Mouse (Mus musculus) left cerebral cortex, postnatal 25 days (tissue): ENCODE results near the gene 1600015I10Rik. TPM values are rescaled to one million over a fixed set of nuclear protein-coding genes. Genes with fewer than 3 reads are reported as not detected.
A peak's percentile ranks its signal among the peaks of the same experiment; 100 is the strongest.
"Not testable (repeated sequence)": the region's sequence is repeated elsewhere in the genome, so short reads cannot be mapped to it uniquely, and the experiment has no call there.

ENCODE experiments used
- DNase-seq, 2 experiments: peaks; one replicate each; pipeline ENCODE4 v3.0.0; 2022; ENCODE audit warnings: low spot score in 2 of 2, mixed read lengths in 1 of 2
- intact Hi-C: fragments of 180-260 bp; cut with DNase I; formaldehyde crosslinking; loops from one replicate; pipeline ENCODE4 v1.15.1; 2025
- total RNA-seq, 2 experiments: library from RNA; stranded (reverse); gene quantifications; 2 replicates each; pipeline ENCODE4 v1.2.3; 2021

1600015I10Rik gene
- not detected for total RNA-seq

DNA sequence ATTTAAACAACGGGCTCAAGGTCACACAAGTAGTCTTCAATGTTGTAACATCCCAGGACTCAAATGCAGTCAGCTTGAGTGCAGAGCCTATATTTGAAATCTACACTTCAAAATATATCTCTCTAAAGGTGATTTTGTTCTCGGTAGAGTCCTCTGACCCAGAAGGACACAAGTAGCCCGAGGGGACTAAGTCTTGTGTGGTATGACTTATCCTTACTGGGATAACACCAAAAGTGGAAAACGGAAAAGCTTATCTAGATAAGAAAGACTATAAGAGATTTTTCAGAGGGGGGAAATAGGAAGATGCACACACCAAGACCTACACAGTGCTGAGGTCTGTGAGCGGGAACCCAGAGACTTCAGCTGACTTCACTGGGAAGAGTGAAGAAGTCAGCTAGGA, at the start of gene 1600015I10Rik:
Gene 1600015I10Rik (plus strand): TSS at position 301 of the 400 bp plus-strand sequence.
- intact Hi-C loops = no loop called here
- no peak for DNase-seq

DNA sequence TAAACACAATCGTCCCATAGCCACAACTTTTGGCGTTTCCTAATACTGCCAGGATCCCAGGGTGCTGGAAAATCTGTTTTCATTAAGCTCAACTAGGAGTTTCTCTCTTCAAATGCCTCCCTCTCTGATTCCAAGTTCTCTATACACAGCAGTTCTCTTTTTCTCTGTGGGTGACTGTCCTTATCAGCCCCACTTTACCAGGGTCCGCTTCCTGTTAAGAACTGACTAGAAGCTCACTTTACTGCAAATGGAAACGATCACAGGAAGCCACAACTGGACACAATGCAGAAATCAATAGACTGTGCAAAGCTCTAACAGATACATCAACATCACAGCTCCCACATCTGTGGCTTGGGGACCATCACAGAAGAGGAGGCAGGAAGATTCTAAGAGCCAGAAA, 35.5 kb upstream of the 1600015I10Rik start:
- intact Hi-C loops = no loop called here
- DNase-seq = no peak

DNA sequence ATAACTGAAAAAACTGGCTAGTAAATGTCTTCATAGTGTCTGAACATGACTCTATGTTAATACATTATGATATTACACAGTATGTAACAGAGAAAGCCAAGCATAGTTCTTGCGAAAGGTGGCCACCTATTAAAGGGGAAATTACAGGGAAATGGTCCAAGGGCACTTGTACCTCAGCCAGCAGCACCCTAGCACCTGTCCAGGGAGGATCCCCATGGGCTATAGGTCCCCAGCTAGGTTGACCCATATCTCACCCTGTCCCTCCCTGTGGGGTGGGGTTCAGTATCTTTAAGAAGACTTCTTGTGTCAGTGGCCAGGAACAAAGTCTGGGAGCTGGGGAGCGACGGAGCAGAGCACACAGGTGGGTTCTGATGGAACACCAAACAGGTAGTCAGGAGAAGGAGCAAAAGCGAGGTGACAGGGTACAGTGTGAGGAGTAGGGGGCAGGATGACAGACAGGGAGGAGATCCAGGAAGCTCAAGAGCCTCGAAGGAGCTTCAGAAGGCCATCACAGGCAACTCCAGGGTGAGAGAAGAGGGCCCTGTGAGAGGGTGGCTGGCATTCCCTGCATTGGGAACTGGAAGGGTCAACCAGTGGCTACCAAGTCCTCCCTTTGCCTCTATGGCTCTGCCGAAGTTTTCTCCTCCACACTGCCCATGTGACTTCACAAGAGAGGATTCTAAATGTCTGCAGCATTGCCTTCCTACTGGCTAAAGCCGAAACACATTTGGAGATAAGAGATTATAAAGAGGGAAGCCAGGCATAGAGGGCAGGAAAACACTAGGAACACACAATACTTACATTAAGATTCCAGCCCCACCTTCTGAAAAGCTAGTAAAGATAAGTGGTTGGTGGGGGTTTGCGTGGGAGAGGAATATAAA, 34.5 kb upstream of the 1600015I10Rik start:
- DNase-seq = no peak
- intact Hi-C loops = no loop called here

DNA sequence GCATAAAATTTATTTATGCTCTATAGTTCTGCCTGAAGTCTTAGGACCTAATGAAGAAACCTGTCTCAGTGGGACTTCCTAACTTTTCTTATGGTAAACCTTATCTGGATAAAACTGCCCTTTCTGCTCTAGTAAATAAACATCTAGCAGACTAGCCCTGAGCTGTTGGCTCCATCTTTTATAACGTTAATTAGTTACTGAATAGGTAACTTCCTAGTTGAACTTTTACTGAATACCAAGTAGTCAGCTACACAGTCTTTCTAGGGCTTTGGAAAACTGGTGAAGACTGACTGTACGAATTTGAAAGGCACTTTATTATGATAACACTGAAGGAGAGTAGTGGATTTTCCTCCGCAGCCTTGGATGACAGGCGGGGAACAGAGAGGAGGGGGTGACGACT, 33.8 kb upstream of the 1600015I10Rik start:
- intact Hi-C loops = no loop called here
- DNase-seq = no peak

DNA sequence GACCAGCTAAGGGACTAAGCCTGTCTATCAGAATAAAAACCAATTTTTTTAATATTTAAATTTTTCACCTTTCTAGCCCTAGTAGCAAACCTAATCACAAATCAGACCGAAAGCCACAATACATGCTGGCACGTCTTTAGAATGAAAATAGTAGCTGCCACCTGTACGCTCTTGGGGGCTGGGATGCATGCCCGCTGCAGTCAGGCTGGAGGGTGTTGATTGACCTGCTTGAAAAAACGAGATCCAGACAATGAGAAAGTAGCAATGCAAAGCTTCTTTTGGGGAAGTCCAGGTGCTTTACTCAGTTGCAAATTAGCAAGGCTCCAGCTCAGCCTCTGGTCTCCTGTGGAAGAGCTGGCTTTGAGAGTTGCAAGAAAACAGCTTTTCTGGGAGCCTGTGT, 32.7 kb upstream of the 1600015I10Rik start:
- DNase-seq = no peak
- intact Hi-C loops = no loop called here

DNA sequence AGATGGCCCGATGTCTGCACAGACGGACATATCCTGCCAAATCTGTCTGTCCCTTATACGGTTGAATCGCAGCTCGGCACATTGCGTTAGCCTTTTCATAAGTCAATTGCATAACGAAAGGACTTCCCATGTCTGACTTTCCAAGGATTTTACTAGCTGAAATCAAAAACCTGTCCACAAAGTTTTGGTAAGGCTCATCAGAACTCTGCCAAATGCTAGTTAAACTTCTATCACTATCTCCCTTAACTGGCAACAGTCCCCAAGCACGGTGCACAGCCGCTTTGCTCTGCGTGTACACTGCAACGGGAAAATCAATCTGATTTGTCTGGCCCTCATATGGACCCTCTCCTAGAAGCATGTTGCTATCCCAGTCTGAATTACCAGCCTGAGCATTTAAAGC, 28.4 kb upstream of the 1600015I10Rik start:
- intact Hi-C loops, DNase-seq: not testable (repeated sequence)

DNA sequence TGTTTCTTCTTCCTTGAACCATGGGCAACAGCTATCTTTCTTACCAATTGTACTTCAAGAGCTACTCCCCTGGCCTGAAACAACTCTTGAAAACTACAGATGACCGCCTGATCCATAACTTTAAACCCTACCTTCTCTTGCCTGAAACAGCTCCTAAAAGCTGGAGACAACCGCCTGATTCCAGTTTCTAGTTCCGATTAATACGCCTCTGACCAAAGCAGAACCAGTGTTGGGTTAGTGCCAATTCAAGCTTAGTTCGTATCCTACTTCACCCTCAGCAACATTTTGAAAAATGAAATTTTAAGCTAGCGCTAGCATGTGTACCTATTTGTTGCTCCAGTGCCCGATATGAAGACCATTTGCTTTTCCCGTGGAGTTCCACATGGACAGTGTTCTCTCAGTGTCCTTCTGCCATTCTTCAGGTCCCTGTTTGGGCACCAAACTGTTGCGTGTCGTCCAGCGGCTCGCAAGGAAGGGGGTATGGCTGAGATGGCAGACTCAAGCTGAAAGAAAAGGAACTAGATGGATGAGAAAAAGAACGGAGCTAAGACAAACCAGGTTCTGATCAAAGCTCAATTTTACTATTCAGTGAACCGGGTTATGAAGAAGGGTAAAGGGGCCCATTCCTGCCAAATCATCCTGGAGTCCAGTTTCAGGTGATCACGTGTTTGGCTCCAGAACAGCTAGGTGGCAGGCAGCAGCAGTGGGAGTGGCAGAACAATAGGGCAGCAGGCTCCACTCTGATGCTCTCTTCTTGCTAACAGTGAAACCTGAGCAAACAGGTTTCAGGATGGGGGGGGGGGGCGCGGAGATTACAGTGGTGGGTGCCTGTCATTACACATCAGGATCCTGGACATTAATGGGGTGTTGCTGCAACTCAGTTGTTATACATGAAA, 26.9 kb upstream of the 1600015I10Rik start:
- intact Hi-C loops = no loop called here
- no peak for DNase-seq

DNA sequence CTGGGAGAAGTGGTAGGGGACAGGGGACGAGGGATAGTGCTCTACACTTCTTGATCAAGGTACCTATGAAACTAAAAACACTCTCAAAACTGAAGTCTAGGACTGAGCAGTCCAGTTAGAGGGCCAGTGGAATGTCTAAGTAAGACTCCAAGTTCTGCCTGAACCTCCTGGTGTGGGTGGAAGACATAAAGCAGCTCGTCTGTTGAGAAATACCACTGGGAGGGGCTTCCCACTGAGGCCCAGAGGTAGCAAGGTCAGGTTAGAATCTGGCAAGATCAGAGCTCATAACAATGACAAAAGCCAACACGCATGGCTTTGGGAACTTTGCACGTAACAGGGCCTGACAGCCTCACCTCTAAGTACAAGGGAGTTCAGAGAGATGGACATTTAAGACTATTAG, 26.3 kb upstream of the 1600015I10Rik start:
- no peak for DNase-seq
- intact Hi-C loops = no loop called here

DNA sequence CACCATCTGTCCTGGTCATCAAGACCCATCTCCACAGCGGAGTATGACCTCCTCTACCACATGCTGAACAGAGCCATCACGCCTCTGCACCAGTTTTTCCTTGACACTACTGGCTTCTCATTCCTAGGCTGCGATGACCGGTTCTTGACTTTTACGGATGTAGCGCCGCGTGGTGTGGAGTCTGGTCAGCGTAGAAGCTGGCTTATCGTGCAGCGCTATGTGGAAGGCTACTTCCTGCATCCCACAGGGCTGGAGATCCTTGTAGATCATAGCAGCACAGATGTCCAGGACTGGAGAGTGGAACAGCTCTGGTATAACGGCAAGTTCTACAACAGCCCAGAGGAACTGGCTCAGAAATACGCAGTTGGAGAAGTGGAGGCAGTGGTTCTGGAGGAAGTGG, 24.1 kb upstream of the 1600015I10Rik start:
- intact Hi-C loops = no loop called here
- DNase-seq = no peak

DNA sequence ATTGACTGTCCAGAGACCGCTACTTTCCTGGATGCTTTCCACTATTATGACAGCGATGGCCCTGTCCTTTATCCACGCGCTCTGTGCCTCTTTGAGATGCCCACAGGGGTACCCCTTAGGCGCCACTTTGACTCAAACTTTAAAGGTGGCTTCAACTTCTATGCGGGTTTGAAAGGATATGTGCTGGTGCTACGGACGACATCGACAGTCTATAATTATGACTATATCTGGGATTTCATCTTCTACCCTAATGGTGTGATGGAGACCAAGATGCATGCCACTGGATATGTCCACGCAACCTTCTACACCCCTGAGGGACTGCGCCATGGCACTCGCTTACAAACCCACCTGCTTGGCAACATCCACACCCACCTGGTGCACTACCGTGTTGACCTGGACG, 23.3 kb upstream of the 1600015I10Rik start:
- DNase-seq = no peak
- intact Hi-C loops = no loop called here

DNA sequence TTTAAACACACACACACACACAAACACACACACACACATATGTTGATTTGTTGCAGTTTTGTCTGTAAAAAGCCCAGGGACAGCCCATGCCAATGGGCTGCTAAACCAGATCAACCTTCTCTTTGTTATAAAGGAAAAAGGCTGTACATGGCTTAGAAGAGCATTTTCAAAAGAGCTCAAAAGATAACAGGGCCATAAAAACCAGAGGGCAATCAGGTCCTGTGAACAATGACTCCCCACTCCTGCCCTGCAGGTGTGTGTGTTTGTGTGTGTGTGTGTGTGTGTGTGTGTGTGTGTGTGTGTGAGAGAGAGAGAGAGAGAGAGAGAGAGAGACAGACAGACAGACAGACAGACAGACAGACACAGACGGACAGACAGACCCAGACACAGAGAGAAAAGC, 20.5 kb upstream of the 1600015I10Rik start:
- no peak for DNase-seq

DNA sequence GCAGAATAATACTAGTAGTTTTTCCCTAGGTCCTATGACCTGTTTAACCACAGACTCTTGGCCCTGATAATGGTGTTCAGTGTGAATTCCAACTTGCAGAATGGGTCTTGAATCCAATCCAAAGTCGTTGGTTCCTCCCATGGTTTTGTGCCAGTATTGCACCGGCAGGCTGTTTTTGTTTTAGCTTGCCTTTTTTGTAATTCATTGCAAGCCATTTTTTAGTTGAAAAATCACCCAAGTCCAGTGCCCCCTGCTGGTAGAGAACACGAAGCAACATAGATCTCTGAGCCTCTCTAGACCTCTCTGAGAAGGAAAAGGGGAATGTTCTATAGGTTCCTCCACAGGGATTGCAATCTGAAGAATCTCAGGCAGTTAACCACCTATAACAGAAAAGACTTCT, 17.7 kb upstream of the 1600015I10Rik start:
- DNase-seq = no peak
- intact Hi-C loops = no loop called here

More for the DNA sequence above, 20.5 kb upstream of the 1600015I10Rik start:
- intact Hi-C loops = no loop called here

DNA sequence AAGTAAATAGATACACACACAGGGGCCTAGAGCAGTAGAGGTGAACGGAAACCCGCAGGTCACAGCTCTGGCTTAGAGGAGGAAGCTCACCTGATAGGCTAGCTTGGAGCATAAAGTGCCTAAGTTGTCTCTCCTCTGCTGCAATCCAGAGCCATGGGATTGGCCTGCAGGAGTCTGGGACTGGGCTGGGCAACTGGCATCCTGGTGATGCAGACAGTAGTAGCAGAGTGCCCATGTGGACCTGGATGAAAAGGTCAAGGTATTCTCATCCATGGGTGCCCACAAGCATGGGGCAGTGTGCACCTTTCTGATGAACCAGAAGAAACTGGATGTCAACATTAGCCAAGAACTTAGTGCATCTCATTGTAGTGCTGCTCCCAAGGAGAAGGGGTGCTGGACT, 16.1 kb upstream of the 1600015I10Rik start:
- no peak for DNase-seq
- intact Hi-C loops = no loop called here

DNA sequence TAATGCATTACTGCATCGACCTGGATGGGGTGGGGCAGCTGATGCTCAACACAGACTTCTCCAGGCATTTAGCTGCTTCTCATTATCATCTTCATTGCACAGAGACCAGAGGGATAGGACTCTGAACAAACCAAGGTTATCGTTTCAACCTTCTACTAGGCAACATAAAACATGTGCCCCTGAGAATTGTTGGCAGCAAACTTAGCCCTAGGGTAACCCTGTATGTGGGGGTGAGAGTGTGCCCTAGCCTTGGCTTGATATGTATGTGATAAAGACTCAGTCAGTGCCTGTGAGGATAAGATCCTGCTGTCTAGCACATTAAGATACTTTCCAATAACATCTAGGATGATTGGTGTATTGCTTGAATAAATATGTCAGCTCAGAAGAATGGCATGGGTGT, 19.9 kb downstream of the 1600015I10Rik start:
- intact Hi-C loops = no loop called here

DNA sequence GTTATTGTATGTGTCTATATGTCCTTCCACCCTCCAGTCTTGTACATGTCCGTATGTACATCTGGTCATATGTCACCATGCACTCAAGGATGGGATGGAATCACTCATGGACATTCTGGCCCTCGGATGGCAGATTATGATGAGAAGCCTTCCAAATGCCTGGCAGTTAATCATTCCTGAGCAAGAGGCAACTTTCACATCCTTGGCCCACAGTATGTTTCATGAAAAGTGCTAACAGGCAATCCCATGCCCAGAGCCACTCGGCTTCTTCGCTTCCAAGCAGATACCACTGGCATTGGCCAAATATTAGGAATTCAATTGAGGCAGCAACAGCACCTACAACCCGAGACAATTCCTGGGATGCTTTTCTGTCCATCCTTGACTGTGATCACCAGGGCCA, 21.0 kb downstream of the 1600015I10Rik start:
- DNase-seq = no peak
- intact Hi-C loops = loop anchor here (10.0 kb wide), 1 partner anchor 366 kb away; the partner anchor contains the start of gene Gm45021

More for the DNA sequence above, 19.9 kb downstream of the 1600015I10Rik start:
- DNase-seq = no peak

DNA sequence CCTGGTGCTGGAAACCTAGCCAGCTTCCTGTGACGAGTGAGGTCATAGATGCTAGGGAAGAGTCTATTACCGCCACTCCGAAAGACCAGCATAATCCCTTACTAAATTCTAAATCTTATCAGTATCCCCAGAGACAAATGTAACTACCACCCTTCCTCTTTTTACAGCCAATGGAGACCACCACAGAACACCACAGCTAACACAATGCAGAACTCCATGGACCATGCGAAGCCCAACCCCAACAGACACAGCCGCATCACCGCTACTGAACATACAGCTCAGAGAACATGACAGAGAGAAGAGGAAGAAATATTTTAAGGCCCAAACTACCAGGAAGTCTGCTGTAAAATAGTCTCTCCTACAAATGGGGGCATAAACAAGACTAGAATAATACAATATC, 21.9 kb downstream of the 1600015I10Rik start:
- intact Hi-C loops = loop anchor here (10.0 kb wide), 1 partner anchor 367 kb away; the partner anchor contains the start of gene Gm45021
- DNase-seq = no peak

DNA sequence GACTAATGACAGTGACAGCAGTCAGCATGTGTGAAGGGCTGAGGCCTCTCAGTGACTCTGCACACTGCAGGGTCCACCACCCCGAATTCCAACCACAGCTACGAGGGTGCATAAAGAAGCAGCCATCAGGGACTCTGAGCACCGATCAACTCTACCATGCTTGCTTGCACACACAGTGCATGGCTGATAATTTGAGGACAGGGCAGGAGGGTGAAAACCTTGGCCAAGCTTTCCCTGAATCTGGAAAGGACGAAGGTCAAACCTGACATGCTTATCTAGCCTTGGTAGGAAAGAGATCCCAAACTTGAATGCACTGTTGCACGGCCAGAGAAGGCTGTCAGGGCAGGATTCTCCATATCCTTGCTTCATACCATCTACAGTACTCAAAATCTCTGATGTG, 23.5 kb downstream of the 1600015I10Rik start:
- no peak for DNase-seq
- intact Hi-C loops = loop anchor here (10.0 kb wide), 1 partner anchor 368 kb away; the partner anchor contains the start of gene Gm45021

DNA sequence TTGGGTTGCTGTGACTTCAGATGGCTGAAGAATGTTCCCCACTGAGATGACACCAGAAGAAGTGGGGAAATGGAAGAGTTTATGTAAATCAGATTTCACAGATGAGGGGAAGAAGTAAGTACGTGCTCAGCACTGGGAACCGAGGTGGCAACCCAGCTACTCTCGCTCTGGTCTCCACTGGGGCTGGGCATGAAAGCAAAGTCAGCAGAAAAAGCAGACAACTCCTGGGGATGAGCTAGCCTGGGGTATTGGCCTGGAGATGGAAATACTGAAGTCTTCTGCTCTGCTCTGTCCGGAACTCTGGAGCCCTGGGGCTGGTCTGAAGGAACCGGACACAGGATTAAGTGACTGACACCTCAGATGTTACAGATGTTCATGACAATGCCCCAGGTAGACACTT, 24.5 kb downstream of the 1600015I10Rik start:
- no peak for DNase-seq
- intact Hi-C loops = loop anchor here (10.0 kb wide), 1 partner anchor 369 kb away; the partner anchor contains the start of gene Gm45021

DNA sequence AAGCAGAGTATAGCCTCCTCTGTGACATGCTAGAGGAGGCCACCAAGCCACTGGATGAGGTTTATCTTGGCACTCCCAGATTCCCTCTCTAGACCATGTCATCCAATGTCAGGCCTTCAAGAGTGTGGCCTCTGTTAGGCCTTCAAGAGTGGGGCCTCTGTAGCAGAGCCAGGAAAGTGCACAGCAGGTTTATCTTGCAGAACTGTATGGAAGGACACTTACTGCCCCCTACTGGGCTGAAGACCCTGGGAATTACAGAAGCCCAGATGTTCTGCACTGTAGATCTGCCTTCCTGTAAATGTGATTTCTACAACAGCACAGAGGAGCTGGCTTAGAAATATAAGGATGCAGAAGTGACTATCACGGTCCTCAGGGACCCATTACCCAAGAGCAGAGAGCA, 25.3 kb downstream of the 1600015I10Rik start:
- intact Hi-C loops = loop anchor here (5.0 to 10.0 kb wide), 3 partner anchors 93 to 370 kb away; partner anchors contain the start of genes Gimap8 and Gm45021
- peak; percentile 35 to 45 for DNase-seq

DNA sequence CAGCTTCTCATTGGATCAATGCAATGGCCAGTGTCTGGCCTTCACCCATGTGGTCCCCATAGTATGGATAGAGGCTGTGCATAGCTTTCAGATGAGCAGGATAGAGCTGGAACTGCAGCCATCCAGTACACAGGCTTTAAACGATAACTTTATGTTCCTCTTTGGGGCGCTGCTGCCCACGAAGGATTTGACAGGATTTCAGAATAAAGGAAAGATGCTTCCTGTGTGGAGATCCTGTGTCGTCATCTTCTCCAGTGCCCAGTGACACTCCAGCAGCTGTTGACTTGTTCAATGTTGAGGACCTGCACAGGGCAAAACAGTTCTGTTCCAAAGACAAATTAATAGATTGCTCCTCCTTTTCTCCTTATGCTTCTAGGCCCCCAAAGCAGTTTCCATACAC, 27.1 kb downstream of the 1600015I10Rik start:
- DNase-seq = no peak
- intact Hi-C loops = loop anchor here (5.0 to 10.0 kb wide), 3 partner anchors 94 to 372 kb away; partner anchors contain the start of genes Gimap8 and Gm45021
